Mouse (Mus musculus): ENCODE results near the gene Lrp8.
A peak's percentile ranks its signal among the peaks of the same experiment; 100 is the strongest.

Lrp8 gene

GRCm38 (mm10) chr4:107846795-107847194, 44.7 kb downstream of the Lrp8 start:
- DNase-seq (ENCODE audit: low spot score): no peak

GRCm38 (mm10) chr4:107848546-107848945, 46.5 kb downstream of the Lrp8 start:
- DNase-seq (ENCODE audit: low spot score): no peak

- DNase-seq (ENCODE audit: low spot score): no peak
These were observed 47.6 kb downstream of the Lrp8 start for GRCm38 (mm10) chr4:107849621-107850020.

- DNase-seq (ENCODE audit: low spot score): no peak
These were observed 48.0 kb downstream of the Lrp8 start for GRCm38 (mm10) chr4:107850091-107850490.

- no peak for DNase-seq (ENCODE audit: low spot score)
These were observed 51.3 kb downstream of the Lrp8 start for GRCm38 (mm10) chr4:107853333-107853732.

- DNase-seq (ENCODE audit: low spot score): no peak
These were observed 51.8 kb downstream of the Lrp8 start for GRCm38 (mm10) chr4:107853836-107854235.

GRCm38 (mm10) chr4:107856958-107857686, 55.1 kb downstream of the Lrp8 start:
- DNase-seq (ENCODE audit: low spot score): no peak

- no peak for DNase-seq (ENCODE audit: low spot score)
These were observed 56.9 kb downstream of the Lrp8 start for GRCm38 (mm10) chr4:107858995-107859394.

- no peak for DNase-seq (ENCODE audit: low spot score)
These were observed 62.8 kb downstream of the Lrp8 start for GRCm38 (mm10) chr4:107864866-107865265.

- peak; percentile 96 for DNase-seq (ENCODE audit: low spot score)
These were observed 77.4 kb downstream of the Lrp8 start, which contains the start of gene Magoh for GRCm38 (mm10) chr4:107879254-107880050. Gene Magoh (plus strand): TSS chr4:107879755.

- DNase-seq (ENCODE audit: low spot score): no peak
These were observed 79.6 kb downstream of the Lrp8 start for GRCm38 (mm10) chr4:107881631-107882030.

GRCm38 (mm10) chr4:107886371-107886770, 84.3 kb downstream of the Lrp8 start:
- DNase-seq (ENCODE audit: low spot score): no peak

- no peak for DNase-seq (ENCODE audit: low spot score)
These were observed 87.3 kb downstream of the Lrp8 start for GRCm38 (mm10) chr4:107889385-107889730.

GRCm38 (mm10) chr4:107889731-107890432, 87.8 kb downstream of the Lrp8 start, which contains the start of gene 0610037L13Rik:
Gene 0610037L13Rik (plus strand): TSS chr4:107889813.
- DNase-seq (ENCODE audit: low spot score): peak; percentile 96

GRCm38 (mm10) chr4:107892663-107893062, 90.6 kb downstream of the Lrp8 start:
- no peak for DNase-seq (ENCODE audit: low spot score)

- DNase-seq (ENCODE audit: low spot score): no peak
These were observed 97.3 kb downstream of the Lrp8 start for GRCm38 (mm10) chr4:107899211-107899927.

- no peak for DNase-seq (ENCODE audit: low spot score)
These were observed 98.1 kb downstream of the Lrp8 start for GRCm38 (mm10) chr4:107900206-107900605.

GRCm38 (mm10) chr4:107904252-107904651, 102.2 kb downstream of the Lrp8 start:
- no peak for DNase-seq (ENCODE audit: low spot score)

GRCm38 (mm10) chr4:107906561-107906960, 104.5 kb downstream of the Lrp8 start:
- DNase-seq (ENCODE audit: low spot score): no peak

GRCm38 (mm10) chr4:107910020-107910419, 108.0 kb downstream of the Lrp8 start:
- DNase-seq (ENCODE audit: low spot score): no peak

- no peak for DNase-seq (ENCODE audit: low spot score)
These were observed 118.3 kb downstream of the Lrp8 start for GRCm38 (mm10) chr4:107920336-107920735.

- DNase-seq (ENCODE audit: low spot score): no peak
These were observed 119.2 kb downstream of the Lrp8 start for GRCm38 (mm10) chr4:107921152-107921695.

All from testis, postnatal 14 days (tissue).